Mouse (Mus musculus) heart, adult 8-10 months (tissue): ENCODE measurements around the gene Gfod1. TPM values are rescaled to one million over a fixed set of nuclear protein-coding genes. Genes with fewer than 3 reads are reported as not detected.
A peak's percentile ranks its signal among the peaks of the same experiment; 100 is the strongest.

Experiments
- DNase-seq: peaks from one replicate; pipeline ENCODE4 v3.0.0; 2022; ENCODE audit warnings: low spot score
- total RNA-seq, 4 experiments: library from RNA; stranded (reverse); gene quantifications; 2 replicates each; pipeline ENCODE4 v1.2.4; 2022

The Gfod1 gene
- total RNA-seq = 10 to 100 TPM; 28.2 to 33.9 (median 30.5) TPM

- DNase-seq = peak; percentile 97
Observed at GRCm38 (mm10) chr13:43304018-43304431, at the start of gene Gfod1. Gene Gfod1 (minus strand): TSS chr13:43304172.

- DNase-seq = no peak
Observed at GRCm38 (mm10) chr13:43353356-43353755, 49.4 kb upstream of the Gfod1 start.

GRCm38 (mm10) chr13:43350489-43351169 is 46.7 kb upstream of the Gfod1 start:
- no peak for DNase-seq

- DNase-seq = no peak
Observed at GRCm38 (mm10) chr13:43349376-43349775, 45.4 kb upstream of the Gfod1 start.

GRCm38 (mm10) chr13:43346825-43347224 is 42.9 kb upstream of the Gfod1 start:
- DNase-seq = no peak

GRCm38 (mm10) chr13:43338632-43339031 is 34.7 kb upstream of the Gfod1 start:
- no peak for DNase-seq

GRCm38 (mm10) chr13:43338001-43338400 is 34.0 kb upstream of the Gfod1 start:
- DNase-seq = no peak

- DNase-seq = no peak
Observed at GRCm38 (mm10) chr13:43336425-43337221, 32.7 kb upstream of the Gfod1 start.

GRCm38 (mm10) chr13:43332591-43332990 is 28.6 kb upstream of the Gfod1 start:
- no peak for DNase-seq

- DNase-seq = no peak
Observed at GRCm38 (mm10) chr13:43331721-43332444, 27.9 kb upstream of the Gfod1 start.

GRCm38 (mm10) chr13:43325427-43325826 is 21.5 kb upstream of the Gfod1 start:
- DNase-seq = no peak

GRCm38 (mm10) chr13:43321492-43321891 is 17.5 kb upstream of the Gfod1 start:
- no peak for DNase-seq

- DNase-seq = no peak
Observed at GRCm38 (mm10) chr13:43319396-43319795, 15.4 kb upstream of the Gfod1 start.

- DNase-seq = peak; percentile 42
Observed at GRCm38 (mm10) chr13:43317411-43317810, 13.4 kb upstream of the Gfod1 start.

GRCm38 (mm10) chr13:43305181-43305924 is 1.4 kb upstream of the Gfod1 start:
- DNase-seq = no peak

- DNase-seq = no peak
Observed at GRCm38 (mm10) chr13:43304700-43305099, 728 bp upstream of the Gfod1 start.

- peak; percentile 41 for DNase-seq
Observed at GRCm38 (mm10) chr13:43303161-43303965, 609 bp downstream of the Gfod1 start.

GRCm38 (mm10) chr13:43302651-43303160 is 1.3 kb downstream of the Gfod1 start:
- DNase-seq = no peak

- DNase-seq = no peak
Observed at GRCm38 (mm10) chr13:43302239-43302638, 1.7 kb downstream of the Gfod1 start.

GRCm38 (mm10) chr13:43300906-43301305 is 3.1 kb downstream of the Gfod1 start:
- DNase-seq = no peak

GRCm38 (mm10) chr13:43300366-43300765 is 3.6 kb downstream of the Gfod1 start:
- DNase-seq = no peak
